Mouse (Mus musculus): ENCODE data around the gene Map4k4. TPM values are rescaled to one million over a fixed set of nuclear protein-coding genes. Genes with fewer than 3 reads are reported as not detected.
A peak's percentile ranks its signal among the peaks of the same experiment; 100 is the strongest.

Gene Map4k4
- polyA plus RNA-seq, 1 experiment from 2014 or later, result 73.9 TPM

GRCm38 (mm10) chr1:39922714-39923113, 22.0 kb downstream of the Map4k4 start:
- Histone ChIP-seq H3K4me1 (peaks cover 83% of the 10 kb centered on the region), H3K27ac (no peak overlapping the region), H3K4me3 (replicated peaks) (no peak overlapping the region), H3K36me3 (replicated peaks) (peaks cover 21% of the 10 kb centered on the region; the same call in 1 of the 2 replicates), H3K9ac (no peak overlapping the region; the same call in 1 of the 2 replicates), H3K4me2 (no peak overlapping the region), H3K27me3 (no peaks in the 10 kb centered on the region), H3K9me3 (no peaks in the 10 kb centered on the region)
- ATAC-seq (ENCODE audit: low FRiP score), result no peak
- 45% methylated on average over 8 of the region's 8 CpGs for WGBS

DNA sequence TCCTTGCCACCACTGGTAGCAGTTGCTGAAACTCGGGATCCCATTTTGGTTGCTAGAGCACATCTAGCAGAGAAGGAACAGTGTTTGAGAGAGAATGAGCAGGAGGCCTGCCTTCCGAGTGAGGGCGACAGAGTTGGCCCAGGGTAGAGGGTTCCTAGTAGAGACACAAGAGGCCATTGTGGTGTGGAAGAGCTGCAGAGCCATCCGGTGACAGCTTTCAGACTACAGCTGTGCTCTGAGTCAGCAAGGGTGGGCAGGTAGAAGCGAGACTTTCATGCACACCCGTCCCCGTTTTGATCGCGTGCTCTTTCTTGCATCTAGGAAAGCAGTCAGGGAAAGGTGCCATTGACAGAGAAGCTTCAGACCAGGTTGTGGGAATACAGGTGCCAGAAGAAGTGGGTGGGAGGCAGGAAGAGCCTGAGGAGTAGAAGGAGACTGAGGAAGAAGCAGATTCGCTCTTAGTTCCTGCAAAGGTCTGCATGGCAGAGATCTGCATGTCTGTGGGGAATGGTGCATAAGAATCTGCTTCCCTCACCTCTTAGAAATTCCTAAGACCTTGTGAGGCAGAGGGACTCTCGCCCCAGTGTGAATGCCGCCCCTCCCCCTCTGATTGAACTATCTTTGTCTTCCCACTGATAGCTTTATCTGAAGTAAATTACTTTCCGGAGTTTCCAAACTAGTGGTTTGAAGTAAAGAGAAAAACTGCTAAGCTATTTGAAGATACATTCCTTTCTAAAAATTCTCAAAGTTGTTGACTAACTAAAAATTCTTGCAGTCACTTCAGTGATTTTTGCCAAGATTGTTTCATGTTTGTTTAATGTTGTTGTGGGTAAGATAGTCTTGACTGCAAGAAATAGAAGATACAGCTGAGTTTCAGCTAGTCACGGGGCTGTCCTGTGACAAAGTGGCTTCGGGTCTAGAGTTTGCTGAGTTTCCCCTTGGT, 23.0 kb downstream of the Map4k4 start:
- H3K27me3 ChIP-seq, result no peaks in the 10 kb centered on the region
- 0 out of 2 replicates have a peak overlapping the region, but pooled peaks have one; percentile 2 for H3K27ac ChIP-seq
- no peak overlapping the region; the same call in 1 of the 2 replicates for H3K9ac ChIP-seq
- peaks cover 79% of the 10 kb centered on the region for H3K4me1 ChIP-seq
- H3K36me3 ChIP-seq (replicated peaks), result peaks cover 21% of the 10 kb centered on the region; the same call in 1 of the 2 replicates
- 34% methylated on average over 15 of the region's 15 CpGs for WGBS
- no peak for ATAC-seq (ENCODE audit: low FRiP score)
- no peak overlapping the region for H3K4me3 ChIP-seq (replicated peaks)
- H3K4me2 ChIP-seq, result no peak overlapping the region
- no peaks in the 10 kb centered on the region for H3K9me3 ChIP-seq

DNA sequence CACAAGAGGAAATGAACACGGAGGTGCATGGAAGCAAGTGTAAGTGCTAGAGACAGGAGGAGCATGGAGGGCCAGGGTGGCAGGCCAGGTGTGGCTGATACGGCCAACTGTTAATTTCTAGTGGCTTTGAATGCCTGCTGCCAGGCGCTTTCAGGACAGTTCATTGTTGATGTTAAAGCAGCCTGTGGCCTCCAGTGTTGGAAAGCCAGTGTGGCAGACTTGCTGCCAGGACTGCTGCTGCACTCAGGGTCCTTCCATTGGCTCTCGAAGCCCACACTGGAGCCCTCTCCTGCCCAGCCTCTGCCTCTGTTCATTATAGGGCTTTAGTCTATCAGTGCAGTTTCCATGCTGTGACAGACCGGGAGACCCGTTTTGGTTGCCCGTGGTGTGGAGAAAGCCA, 30.3 kb downstream of the Map4k4 start:
- ATAC-seq (ENCODE audit: low FRiP score), result no peak
- no peak overlapping the region for H3K27ac ChIP-seq
- no peak overlapping the region for H3K4me2 ChIP-seq
- H3K9me3 ChIP-seq, result no peaks in the 10 kb centered on the region
- no peak overlapping the region for H3K4me3 ChIP-seq (replicated peaks)
- peaks cover 94% of the 10 kb centered on the region for H3K4me1 ChIP-seq
- no peak overlapping the region for H3K9ac ChIP-seq
- H3K36me3 ChIP-seq (replicated peaks), result peaks cover 2% of the 10 kb centered on the region
- WGBS, result 59% methylated on average over 7 of the region's 7 CpGs
- H3K27me3 ChIP-seq, result no peaks in the 10 kb centered on the region

GRCm38 (mm10) chr1:39932216-39932739, 31.6 kb downstream of the Map4k4 start:
- Histone ChIP-seq H3K9ac (no peak overlapping the region), H3K9me3 (no peaks in the 10 kb centered on the region), H3K27ac (0 out of 2 replicates have a peak overlapping the region, but pooled peaks have one; percentile 21), H3K4me3 (replicated peaks) (no peak overlapping the region), H3K4me1 (peaks cover 95% of the 10 kb centered on the region), H3K27me3 (no peaks in the 10 kb centered on the region), H3K36me3 (replicated peaks) (no peaks in the 10 kb centered on the region; the same call in 1 of the 2 replicates), H3K4me2 (no peak overlapping the region)
- no peak for ATAC-seq (ENCODE audit: low FRiP score)
- WGBS, result 52% methylated on average over 9 of the region's 9 CpGs

GRCm38 (mm10) chr1:39932922-39933321, 32.2 kb downstream of the Map4k4 start:
- no peaks in the 10 kb centered on the region for H3K9me3 ChIP-seq
- no peaks in the 10 kb centered on the region for H3K27me3 ChIP-seq
- no peak overlapping the region for H3K27ac ChIP-seq
- no peak overlapping the region for H3K9ac ChIP-seq
- WGBS, result 65% methylated on average over 10 of the region's 10 CpGs
- H3K36me3 ChIP-seq (replicated peaks), result no peaks in the 10 kb centered on the region; the same call in 1 of the 2 replicates
- H3K4me2 ChIP-seq, result no peak overlapping the region
- ATAC-seq (ENCODE audit: low FRiP score), result no peak
- H3K4me1 ChIP-seq, result peaks cover 95% of the 10 kb centered on the region
- no peak overlapping the region for H3K4me3 ChIP-seq (replicated peaks)

DNA sequence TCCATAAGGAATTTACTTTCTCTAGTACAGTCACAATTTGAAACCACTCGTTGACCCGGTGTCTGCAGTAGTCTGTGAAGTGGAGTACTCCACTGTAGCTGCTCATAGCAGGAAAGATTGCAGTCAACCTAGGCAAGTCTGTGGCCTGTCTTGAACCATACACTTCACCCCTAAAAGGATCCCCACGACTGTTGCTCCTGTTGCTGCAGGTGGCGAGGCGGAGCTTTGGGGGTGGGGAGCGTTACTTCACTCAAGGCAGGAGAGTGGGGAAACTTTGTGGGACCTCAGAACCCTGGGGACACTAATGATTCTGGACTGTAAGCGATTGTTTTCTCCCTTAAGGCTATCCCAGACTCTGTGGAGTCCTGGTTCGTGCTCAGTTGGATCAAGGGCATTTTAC, 34.2 kb downstream of the Map4k4 start:
- Histone ChIP-seq H3K36me3 (replicated peaks) (no peaks in the 10 kb centered on the region; the same call in 1 of the 2 replicates), H3K9me3 (no peaks in the 10 kb centered on the region), H3K27ac (no peak overlapping the region), H3K4me2 (peak overlapping the region; percentile 57; the same call in 1 of the 2 replicates), H3K4me1 (peaks cover 98% of the 10 kb centered on the region), H3K4me3 (replicated peaks) (no peak overlapping the region), H3K9ac (no peak overlapping the region), H3K27me3 (no peaks in the 10 kb centered on the region)
- 24% methylated on average over 8 of the region's 8 CpGs for WGBS
- ATAC-seq (ENCODE audit: low FRiP score), result no peak

DNA sequence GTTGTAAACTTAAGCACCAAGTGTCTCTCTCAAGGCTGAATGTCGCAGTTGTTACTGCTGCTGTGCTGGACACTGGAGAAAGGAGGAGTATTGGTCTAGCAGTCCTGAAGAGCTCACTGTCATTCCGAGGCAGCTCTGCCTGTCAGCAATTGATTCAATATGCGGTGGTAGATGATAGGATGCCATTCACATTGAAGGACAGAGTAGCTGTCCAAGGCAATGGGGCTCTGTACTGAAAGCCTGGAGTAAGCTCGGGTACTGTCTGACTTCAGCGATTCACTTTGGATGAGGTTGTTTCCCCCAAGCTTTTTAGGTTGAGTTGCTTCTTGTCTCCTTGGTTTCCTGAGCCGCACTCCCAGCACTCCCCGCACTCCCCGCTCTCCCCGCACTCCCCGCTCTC, 34.9 kb downstream of the Map4k4 start:
- under 1% methylated on average over 10 of the region's 10 CpGs for WGBS
- Histone ChIP-seq H3K27me3 (no peaks in the 10 kb centered on the region), H3K9me3 (no peaks in the 10 kb centered on the region), H3K4me2 (peak overlapping the region; percentile 57), H3K4me3 (replicated peaks) (peak overlapping the region; percentile 34), H3K27ac (no peak overlapping the region), H3K9ac (0 out of 2 replicates have a peak overlapping the region, but pooled peaks have one; percentile 42), H3K4me1 (peaks cover 97% of the 10 kb centered on the region), H3K36me3 (replicated peaks) (no peaks in the 10 kb centered on the region; the same call in 1 of the 2 replicates)
- no peak for ATAC-seq (ENCODE audit: low FRiP score)

DNA sequence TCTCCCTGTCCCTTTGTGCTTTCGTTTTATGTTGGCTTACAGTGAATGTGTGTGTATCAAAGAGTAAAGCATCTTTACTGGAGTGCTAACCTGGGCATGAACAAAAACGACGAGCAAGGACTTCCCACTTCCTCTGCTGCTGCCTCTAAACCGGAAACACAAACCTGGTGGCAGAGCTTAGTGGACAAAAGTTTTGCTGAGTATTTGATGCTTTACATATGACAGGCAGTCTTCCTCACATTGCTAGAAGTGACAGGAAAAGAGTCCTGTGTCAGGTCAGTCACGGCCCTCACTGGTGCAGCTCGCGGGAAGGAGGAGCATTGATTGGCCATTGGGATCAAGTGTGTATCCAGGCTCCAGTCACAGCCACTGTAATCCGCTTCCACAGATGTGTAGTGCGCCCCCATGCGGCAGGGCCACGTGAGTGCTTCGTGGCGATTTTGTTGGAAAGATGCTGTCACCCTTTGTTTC, 35.7 kb downstream of the Map4k4 start:
- Histone ChIP-seq H3K27ac (peak overlapping the region; percentile 65), H3K4me1 (peaks cover 97% of the 10 kb centered on the region), H3K4me3 (replicated peaks) (peak overlapping the region; percentile 34), H3K4me2 (peak overlapping the region; percentile 57), H3K9ac (peak overlapping the region; percentile 42; the same call in 1 of the 2 replicates), H3K27me3 (no peaks in the 10 kb centered on the region), H3K9me3 (no peaks in the 10 kb centered on the region), H3K36me3 (replicated peaks) (no peaks in the 10 kb centered on the region; the same call in 1 of the 2 replicates)
- ATAC-seq (ENCODE audit: low FRiP score), result peak; percentile 59; the same call in 1 of the 2 replicates
- WGBS, result under 1% methylated on average over 13 of the region's 13 CpGs

DNA sequence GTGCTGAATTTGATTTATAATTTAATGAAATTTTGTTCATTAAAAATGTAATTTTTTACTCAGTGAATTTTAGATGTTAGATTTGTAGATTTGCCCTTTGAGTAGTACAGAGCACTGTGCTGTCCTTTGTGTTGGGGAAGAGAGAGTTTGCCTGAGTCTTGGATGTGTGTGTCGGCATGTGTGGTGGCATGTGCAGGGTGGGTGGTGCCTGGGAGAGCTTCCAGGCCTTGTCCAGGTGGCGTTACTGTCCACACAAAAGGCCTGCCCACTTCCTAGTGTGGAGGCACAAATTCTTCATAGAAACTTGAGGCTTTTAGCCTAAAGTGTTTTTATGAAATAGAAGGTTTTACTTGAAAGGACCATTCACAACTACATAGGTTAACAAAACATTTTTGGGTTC, 36.2 kb downstream of the Map4k4 start:
- Histone ChIP-seq H3K9ac (no peak overlapping the region), H3K36me3 (replicated peaks) (no peaks in the 10 kb centered on the region; the same call in 1 of the 2 replicates), H3K4me2 (no peak overlapping the region), H3K27ac (no peak overlapping the region), H3K27me3 (no peaks in the 10 kb centered on the region), H3K4me1 (peaks cover 97% of the 10 kb centered on the region), H3K9me3 (no peaks in the 10 kb centered on the region), H3K4me3 (replicated peaks) (no peak overlapping the region)
- 46% methylated on average over 2 of the region's 2 CpGs for WGBS
- ATAC-seq (ENCODE audit: low FRiP score), result no peak

- Histone ChIP-seq H3K4me1 (peaks cover 97% of the 10 kb centered on the region), H3K27ac (no peak overlapping the region), H3K9ac (no peak overlapping the region), H3K27me3 (no peaks in the 10 kb centered on the region), H3K9me3 (no peaks in the 10 kb centered on the region), H3K4me3 (replicated peaks) (no peak overlapping the region), H3K4me2 (no peak overlapping the region), H3K36me3 (replicated peaks) (no peaks in the 10 kb centered on the region; the same call in 1 of the 2 replicates)
- no peak for ATAC-seq (ENCODE audit: low FRiP score)
- WGBS, result 43% methylated on average over 4 of the region's 4 CpGs
Measured at GRCm38 (mm10) chr1:39937609-39938008, 36.9 kb downstream of the Map4k4 start.

- Histone ChIP-seq H3K27ac (no peak overlapping the region), H3K36me3 (replicated peaks) (no peaks in the 10 kb centered on the region), H3K4me1 (peaks cover 96% of the 10 kb centered on the region), H3K4me3 (replicated peaks) (no peak overlapping the region), H3K27me3 (no peaks in the 10 kb centered on the region), H3K9me3 (no peaks in the 10 kb centered on the region), H3K4me2 (no peak overlapping the region), H3K9ac (no peak overlapping the region)
- ATAC-seq (ENCODE audit: low FRiP score), result no peak
- 83% methylated on average over 12 of the region's 12 CpGs for WGBS
Measured at GRCm38 (mm10) chr1:39939401-39939800, 38.7 kb downstream of the Map4k4 start.

GRCm38 (mm10) chr1:39940342-39940741, 39.6 kb downstream of the Map4k4 start:
- Histone ChIP-seq H3K9me3 (no peaks in the 10 kb centered on the region), H3K4me1 (peaks cover 96% of the 10 kb centered on the region), H3K4me3 (replicated peaks) (no peak overlapping the region), H3K27ac (no peak overlapping the region), H3K36me3 (replicated peaks) (no peaks in the 10 kb centered on the region), H3K27me3 (no peaks in the 10 kb centered on the region), H3K4me2 (no peak overlapping the region), H3K9ac (no peak overlapping the region)
- WGBS, result 92% methylated on average over 2 of the region's 2 CpGs
- no peak for ATAC-seq (ENCODE audit: low FRiP score)

Measured in forebrain, embryonic 12.5 days (tissue).